Mouse (Mus musculus) layer of hippocampus, adult 2 months (tissue): ENCODE results near the gene Camsap1. TPM values are rescaled to one million over a fixed set of nuclear protein-coding genes. Genes with fewer than 3 reads are reported as not detected.

ENCODE experiments used
- DNase-seq, 2 experiments: peaks; one replicate each; pipeline ENCODE4 v3.0.0; 2022; ENCODE audit warnings: low spot score in 2 of 2
- H3K27ac ChIP-seq: fragments of 200-600 bp; 2 replicates; pipeline ENCODE4 v1.8.1; 2022
- H3K4me3 ChIP-seq: fragments of 200-600 bp; 2 replicates; pipeline ENCODE4 v1.8.1; 2022; ENCODE audit warnings: mild to moderate bottlenecking
- CTCF ChIP-seq: fragments of 200-600 bp; conservative IDR thresholded peaks from 2 replicates; pipeline ENCODE4 v1.8.1; 2022; ENCODE audit warnings: antibody characterized with exemption, mild to moderate bottlenecking, moderate library complexity
- long read RNA-seq, 2 experiments: library from polyadenylated mRNA; stranded (forward); transcript quantifications; one replicate each; pipeline ENCODE4 v2.0.0; 2021; ENCODE audit warnings: borderline mapping rate in 2 of 2
- total RNA-seq, 2 experiments: library from RNA; stranded (reverse); gene quantifications; 2 replicates each; pipeline ENCODE4 v1.2.3; 2021

Gene Camsap1
- total RNA-seq: 100 to 1,000 TPM; 142 to 148 TPM
- long read RNA-seq, experiment 1, partial matches to known transcripts: 11 of 32 reads
- long read RNA-seq, experiment 1, other reads (novel, unspliced or antisense): 21 of 32 reads
- long read RNA-seq, experiment 2, partial matches to known transcripts: 15 of 52 reads
- long read RNA-seq, experiment 2, other reads (novel, unspliced or antisense): 37 of 52 reads

DNA sequence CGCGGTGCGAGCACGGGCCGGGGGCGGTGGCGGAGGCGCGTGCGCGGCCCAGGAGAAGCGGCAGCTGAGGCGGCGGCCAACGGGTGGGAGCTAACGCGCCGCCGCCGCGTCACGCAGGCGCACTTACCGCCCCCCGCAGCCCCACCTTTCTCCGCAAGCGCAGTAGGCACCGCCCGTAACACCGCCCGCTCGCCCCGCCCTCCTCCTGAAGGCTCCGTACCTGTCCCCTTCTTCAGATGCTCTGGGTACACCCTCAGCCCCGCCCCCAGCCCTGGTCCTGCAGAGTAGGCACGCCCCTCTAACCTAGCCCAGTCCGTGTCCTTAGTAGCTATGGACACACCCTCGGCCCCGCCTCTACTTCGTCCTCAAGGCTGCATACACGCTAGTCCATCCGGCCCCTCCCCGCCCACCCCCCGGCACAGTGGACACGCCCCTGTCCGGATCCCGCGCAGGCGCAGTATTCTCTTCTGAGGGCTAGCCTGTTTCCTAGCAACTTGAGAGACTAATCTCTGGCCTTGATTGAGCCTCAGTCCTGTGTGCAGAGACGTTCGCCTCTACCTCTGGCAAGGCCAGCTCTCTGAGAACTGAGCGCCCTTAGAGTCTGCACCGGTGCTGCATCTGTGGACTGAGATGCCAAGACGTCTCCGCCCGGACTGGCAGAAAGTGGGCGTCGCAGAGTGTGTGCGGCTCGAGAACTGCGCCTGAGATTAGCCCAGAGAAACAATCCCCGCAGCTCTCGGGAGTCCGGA is at the start of gene Camsap1:
Camsap1 (minus strand) TSS at position 124 of the 749 bp plus-strand sequence.
- Histone ChIP-seq H3K4me3 (peak within 1 kb of the TSS; percentile 80), H3K27ac (peak within 1 kb of the TSS; percentile 92)
- DNase-seq: peak; percentile 95 to 99
- TF ChIP-seq CTCF: no peak

DNA sequence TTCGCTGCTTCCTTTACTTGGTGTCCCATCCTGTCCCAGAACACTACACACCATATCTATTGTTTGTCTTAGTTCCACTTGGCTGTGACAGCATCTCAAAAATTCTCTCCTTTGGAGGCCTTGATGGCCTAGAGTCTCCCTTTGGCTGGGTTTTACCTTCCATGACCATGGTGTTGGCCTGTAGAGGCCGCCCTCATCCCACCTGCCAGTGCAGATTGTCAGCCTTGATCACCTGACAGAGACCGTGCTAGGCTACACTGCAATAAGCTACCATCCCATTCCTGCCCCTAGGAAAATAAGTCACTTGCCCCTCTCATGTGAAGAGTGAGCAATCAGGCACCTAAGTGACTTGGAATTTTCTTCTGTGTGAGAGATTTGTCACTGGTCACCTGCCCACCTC is 47.2 kb upstream of the Camsap1 start:
- DNase-seq: no peak
- peak; percentile 44 for TF ChIP-seq CTCF

DNA sequence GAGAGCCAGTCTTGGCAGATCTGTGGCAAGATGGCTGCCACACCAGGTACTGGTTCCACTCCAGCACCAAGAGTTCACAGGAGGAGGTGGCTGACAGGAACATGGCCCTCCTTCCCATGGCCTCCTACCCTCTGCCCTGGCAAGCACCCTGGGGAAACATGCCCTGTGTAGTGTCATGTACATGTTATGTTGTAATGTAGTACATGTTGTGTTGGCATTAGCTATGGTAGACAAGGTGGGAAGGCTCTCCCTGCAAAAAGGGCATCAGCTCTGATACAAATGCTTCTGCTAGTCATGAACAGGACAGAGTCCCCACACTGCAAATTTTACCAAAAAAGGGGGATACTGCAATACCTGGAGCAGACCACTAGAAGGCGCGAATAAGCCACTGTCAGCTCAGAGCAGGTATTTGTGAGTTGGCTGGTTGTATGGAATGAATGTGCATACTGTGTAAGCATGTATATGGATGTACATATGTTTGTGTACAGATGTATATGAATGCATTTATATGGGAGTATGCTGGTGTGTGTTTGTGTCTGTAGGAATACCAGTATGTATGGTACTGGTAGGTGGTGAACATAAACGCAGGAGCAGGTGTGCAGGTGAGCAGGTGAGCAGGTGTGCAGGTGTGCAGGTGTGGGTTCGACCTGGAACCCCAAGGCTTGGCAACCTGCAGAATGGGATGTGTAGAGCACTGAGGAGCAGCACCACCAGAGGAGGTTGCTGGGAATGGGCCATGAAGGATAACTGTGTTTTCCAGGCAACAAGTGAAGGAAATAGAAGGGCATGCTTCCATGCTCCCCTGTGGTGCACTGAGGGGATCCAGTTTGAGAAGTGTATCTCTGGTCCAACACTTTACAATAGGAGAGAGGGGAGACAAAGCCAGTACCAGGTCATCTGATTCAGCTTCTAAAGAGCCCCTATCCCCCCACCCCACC is 41.3 kb upstream of the Camsap1 start:
- H3K4me3 ChIP-seq: no peak overlapping the region
- DNase-seq: peak; percentile 26 to 55
- peak; percentile 96 for TF ChIP-seq CTCF
- no peak overlapping the region for H3K27ac ChIP-seq

More for the DNA sequence above, 47.2 kb upstream of the Camsap1 start:
- H3K27ac ChIP-seq: no peak overlapping the region
- no peak overlapping the region for H3K4me3 ChIP-seq

DNA sequence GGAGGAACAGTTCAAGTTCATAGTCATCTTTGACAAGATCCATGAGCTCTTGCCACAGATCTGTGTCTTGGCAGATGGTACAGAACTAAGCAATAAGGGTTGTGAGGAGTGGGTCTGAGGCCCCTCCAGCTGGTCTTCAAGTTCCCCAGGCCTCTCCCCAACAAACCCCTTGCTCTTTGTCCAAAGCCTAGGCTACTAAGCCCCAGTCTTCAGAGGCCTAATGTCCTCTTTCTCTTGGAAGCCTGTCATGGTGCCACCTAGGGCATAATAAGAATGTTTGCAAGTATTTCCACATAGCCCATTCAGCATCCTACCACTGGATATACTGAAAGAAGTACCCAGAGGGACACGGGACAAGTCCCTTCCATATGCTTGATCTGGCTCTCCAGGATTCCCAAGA is 39.5 kb upstream of the Camsap1 start:
- Histone ChIP-seq H3K27ac (no peak overlapping the region), H3K4me3 (no peak overlapping the region)
- no peak for DNase-seq
- TF ChIP-seq CTCF: no peak

DNA sequence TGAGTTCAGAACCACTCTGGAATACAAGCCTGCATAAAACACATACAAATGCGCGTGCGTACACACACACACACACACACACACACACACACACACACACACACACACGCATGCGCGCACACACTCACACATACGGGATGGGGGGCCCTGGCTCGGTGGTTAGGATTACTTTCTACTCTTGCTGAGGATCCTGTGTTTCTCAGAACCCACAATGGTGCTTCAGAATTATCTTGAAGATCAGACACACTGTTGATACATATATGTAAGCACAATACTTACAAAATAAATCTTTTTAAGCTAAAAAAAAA is 39.1 kb upstream of the Camsap1 start:
- TF ChIP-seq CTCF: no peak
- Histone ChIP-seq H3K27ac (peak overlapping the region; percentile 96; the same call in 1 of the 2 replicates), H3K4me3 (no peak overlapping the region)
- DNase-seq: no peak

DNA sequence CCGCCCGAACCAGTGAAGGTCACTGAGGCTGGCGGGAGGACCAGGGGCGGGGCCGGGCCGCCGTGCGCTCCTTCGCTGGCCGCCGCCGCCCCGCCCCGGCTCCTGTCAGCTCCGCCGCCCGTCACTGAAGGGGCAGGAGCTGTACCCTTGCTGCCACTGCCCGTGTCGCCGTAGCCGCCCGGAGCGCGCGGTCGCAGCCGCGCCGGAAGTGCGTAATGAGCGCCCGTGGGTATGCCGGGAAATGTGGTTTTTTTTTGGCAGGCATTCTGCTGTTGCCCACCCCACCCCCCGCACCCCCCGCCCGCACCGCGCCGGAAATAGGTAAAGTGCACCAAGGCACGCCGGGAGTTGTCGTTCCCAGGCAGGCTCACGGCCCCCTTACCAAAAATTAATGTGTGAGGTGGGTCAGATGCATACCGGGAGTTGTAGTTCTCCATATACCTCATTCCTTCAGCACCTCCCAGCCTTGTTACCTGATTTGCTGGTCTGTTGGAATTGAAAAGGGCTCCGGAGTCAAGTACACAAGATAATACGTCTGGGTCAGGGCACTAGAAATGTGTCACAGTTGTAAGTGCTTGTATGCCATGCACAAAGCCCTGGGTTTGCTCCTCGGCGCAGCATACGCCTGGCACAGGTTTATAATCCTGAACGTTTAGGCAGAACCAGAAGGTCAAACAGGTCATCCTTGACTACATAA is 38.6 kb upstream of the Camsap1 start, which contains the start of gene Ubac1:
Ubac1 (minus strand) TSS at position 187 of the 697 bp plus-strand sequence.
- Histone ChIP-seq H3K4me3 (peak within 1 kb of the TSS; percentile 95), H3K27ac (peak within 1 kb of the TSS; percentile 96)
- peak; percentile 91 to 93 for DNase-seq
- 0 out of 2 replicates have a peak, but pooled peaks have one; percentile 15 for TF ChIP-seq CTCF

DNA sequence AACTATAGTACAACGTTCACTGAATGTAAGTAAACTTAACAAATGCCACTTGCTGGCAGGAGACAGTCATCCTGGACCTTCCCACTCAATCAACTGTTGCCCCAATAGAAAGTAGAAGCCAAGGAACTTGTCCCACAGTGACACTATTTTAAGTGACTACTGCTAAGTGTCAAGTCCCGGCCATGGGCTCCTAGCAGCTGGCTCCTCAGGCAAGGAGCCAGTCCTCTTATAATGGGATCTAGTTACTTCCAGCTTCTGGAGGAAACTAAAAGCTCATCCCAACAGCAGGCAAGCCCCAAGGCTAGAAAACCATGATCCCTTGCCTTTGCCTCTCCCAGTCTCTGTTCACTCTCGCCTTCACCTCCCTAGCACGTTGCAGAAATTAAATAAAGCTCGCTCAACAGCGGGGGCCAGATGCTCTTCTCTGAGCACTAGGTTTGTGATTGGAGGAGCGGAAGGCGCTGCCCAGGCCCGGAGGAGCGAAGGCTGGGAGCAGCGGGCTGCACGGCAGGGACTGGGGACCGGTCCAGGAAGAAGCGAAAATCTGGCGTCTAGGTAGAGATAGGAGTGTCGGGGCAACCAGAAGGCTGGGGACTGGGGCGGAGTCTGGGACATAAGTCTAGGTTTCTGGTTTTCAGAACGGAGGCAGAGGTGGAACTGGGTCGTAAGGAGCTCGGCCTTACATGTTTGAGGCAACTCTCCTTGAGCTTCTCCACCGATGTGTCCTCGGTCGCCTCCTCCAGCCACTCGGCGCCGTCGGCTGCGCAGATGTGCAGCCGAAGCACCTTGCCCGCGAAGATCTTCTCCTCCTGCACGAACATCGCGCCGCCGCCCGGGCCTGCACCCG is 37.9 kb upstream of the Camsap1 start:
- H3K27ac ChIP-seq: peak overlapping the region; percentile 96
- DNase-seq: peak; percentile 38 to 43
- no peak for TF ChIP-seq CTCF
- H3K4me3 ChIP-seq: peak overlapping the region; percentile 95

DNA sequence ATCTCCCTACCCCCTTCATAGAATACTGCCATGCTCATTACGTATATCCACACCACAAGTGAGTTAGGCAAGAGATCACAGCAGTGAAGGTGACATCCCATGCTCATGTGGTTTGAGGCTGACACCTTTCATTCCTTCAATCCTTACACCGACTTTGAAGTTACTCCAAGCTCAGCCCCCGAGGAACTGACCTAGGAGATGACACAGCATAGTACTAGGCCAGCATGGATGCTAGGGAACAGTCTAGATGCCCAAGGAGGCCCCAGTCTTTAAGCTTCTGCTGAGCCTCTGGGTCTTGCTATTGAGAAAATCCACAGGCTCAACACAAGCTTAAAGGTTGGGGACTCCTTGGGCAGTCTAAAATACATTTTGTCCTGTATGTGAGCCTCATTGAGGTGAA is 36.8 kb upstream of the Camsap1 start:
- DNase-seq: no peak
- peak overlapping the region; percentile 96; the same call in 1 of the 2 replicates for H3K27ac ChIP-seq
- TF ChIP-seq CTCF: no peak
- H3K4me3 ChIP-seq: peak overlapping the region; percentile 95; the same call in 1 of the 2 replicates

DNA sequence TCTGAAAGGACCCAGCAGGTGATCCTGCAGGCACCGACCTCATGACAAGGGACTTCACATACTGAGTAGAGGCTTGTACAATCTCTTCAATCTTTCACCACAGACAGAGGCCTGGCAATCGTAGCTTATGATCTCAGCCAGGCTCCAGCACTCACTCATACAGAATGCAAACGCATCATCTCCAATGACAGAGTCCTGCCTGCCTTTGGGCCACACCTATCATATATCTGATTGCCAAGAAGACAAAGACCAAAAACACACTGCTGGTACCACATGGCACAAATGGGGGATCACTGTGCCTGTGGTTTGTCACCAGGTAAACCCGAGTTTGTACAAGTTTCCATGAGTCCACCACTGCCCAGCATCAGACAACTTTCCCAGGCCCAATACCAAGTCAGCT is 34.2 kb upstream of the Camsap1 start:
- DNase-seq: no peak
- Histone ChIP-seq H3K27ac (no peak overlapping the region), H3K4me3 (no peak overlapping the region)
- TF ChIP-seq CTCF: no peak

DNA sequence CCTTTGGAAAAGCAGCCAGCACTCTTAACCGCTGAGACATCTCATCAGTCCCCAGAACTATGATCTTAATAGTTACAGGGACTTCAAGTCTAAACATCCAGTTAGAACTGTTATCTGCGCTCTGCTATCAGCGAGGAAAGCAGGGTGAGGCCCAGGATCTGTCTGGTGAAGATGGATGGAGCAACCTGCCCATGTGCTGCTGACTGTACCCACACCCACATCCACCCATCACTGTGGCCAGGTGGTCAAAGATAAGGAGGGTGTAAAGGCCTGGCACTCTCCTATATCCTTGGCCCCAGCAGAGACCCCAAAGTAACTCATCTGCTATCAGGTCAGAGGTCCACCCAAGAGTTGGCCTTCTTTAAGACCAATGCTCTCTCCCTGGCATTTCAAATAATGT is 30.6 kb upstream of the Camsap1 start:
- H3K4me3 ChIP-seq: no peak overlapping the region
- DNase-seq: no peak

DNA sequence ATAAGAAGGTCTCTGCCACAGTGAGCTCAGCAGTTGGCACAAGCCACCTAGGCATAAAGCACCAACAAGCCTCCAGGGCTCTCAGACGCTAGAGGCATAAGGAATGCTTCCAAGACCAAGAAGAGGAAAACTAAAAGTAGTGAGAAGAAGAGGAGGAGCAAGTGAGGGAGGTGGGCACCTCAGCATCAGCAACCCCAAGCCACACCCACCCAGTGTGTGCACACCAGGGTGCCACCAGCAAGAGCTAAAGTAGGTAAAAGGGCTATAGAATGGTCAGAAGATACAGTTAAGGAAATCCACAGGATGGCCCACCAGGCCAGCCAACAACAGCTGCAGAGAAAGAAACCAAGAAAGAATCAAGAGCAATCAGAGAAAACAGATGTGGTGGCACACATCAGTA is 28.3 kb upstream of the Camsap1 start:
- Histone ChIP-seq H3K27ac (no peak overlapping the region), H3K4me3 (no peak overlapping the region)
- TF ChIP-seq CTCF: no peak
- no peak for DNase-seq

More for the DNA sequence above, 30.6 kb upstream of the Camsap1 start:
- no peak for TF ChIP-seq CTCF
- no peak overlapping the region for H3K27ac ChIP-seq
